Mouse (Mus musculus): Measurements from ENCODE around the gene Gm10521.
"Not testable (repeated sequence)": the region's sequence is repeated elsewhere in the genome, so short reads cannot be mapped to it uniquely, and the experiment has no call there.

The Gm10521 gene

GRCm38 (mm10) chr1:171895364-171895763 is at the start of gene Gm10521:
Gm10521 (plus strand) TSS chr1:171895664.
- DNase-seq = not testable (repeated sequence)

GRCm38 (mm10) chr1:171848201-171848600 is 47.3 kb upstream of the Gm10521 start:
- DNase-seq = no peak

GRCm38 (mm10) chr1:171848757-171849156 is 46.7 kb upstream of the Gm10521 start:
- DNase-seq = no peak

- DNase-seq = no peak
These were observed 46.0 kb upstream of the Gm10521 start for GRCm38 (mm10) chr1:171849454-171849853.

- DNase-seq = no peak
These were observed 30.0 kb upstream of the Gm10521 start for GRCm38 (mm10) chr1:171865467-171865866.

- DNase-seq = no peak
These were observed 8.5 kb upstream of the Gm10521 start for GRCm38 (mm10) chr1:171886989-171887388.

- DNase-seq = no peak
These were observed 8.5 kb downstream of the Gm10521 start for GRCm38 (mm10) chr1:171904011-171904410.

GRCm38 (mm10) chr1:171915638-171916458 is 20.4 kb downstream of the Gm10521 start:
- DNase-seq = no peak

- no peak for DNase-seq
These were observed 22.0 kb downstream of the Gm10521 start, which contains the start of gene Slamf6 for GRCm38 (mm10) chr1:171917305-171918039. Slamf6 (plus strand) TSS chr1:171917515.

- no peak for DNase-seq
These were observed 22.9 kb downstream of the Gm10521 start for GRCm38 (mm10) chr1:171918136-171918920.

GRCm38 (mm10) chr1:171919193-171919592 is 23.7 kb downstream of the Gm10521 start:
- no peak for DNase-seq

- DNase-seq = no peak
These were observed 24.5 kb downstream of the Gm10521 start for GRCm38 (mm10) chr1:171919901-171920510.

- no peak for DNase-seq
These were observed 25.6 kb downstream of the Gm10521 start for GRCm38 (mm10) chr1:171920989-171921621.

GRCm38 (mm10) chr1:171921641-171922040 is 26.2 kb downstream of the Gm10521 start:
- no peak for DNase-seq

GRCm38 (mm10) chr1:171922844-171923243 is 27.4 kb downstream of the Gm10521 start:
- DNase-seq = no peak

GRCm38 (mm10) chr1:171924900-171925299 is 29.4 kb downstream of the Gm10521 start:
- DNase-seq = no peak

GRCm38 (mm10) chr1:171933851-171934250 is 38.4 kb downstream of the Gm10521 start:
- DNase-seq = no peak

GRCm38 (mm10) chr1:171938952-171939948 is 43.8 kb downstream of the Gm10521 start:
- DNase-seq = no peak

GRCm38 (mm10) chr1:171940626-171941025 is 45.2 kb downstream of the Gm10521 start:
- no peak for DNase-seq

- DNase-seq = no peak
These were observed 51.1 kb downstream of the Gm10521 start for GRCm38 (mm10) chr1:171946447-171946995.

Data from cerebellum, postnatal 10 days (tissue).